Mouse (Mus musculus) erythroblast, embryonic 14.5 days (primary cell): ENCODE results near the gene Srl.

Source experiments
- GATA1 ChIP-seq: IDR thresholded peaks from 2 replicates; pipeline ENCODE4 v1.6.1; 2012; ENCODE audit warnings: low read length, inconsistent platforms, mixed read lengths
- TAL1 ChIP-seq: IDR thresholded peaks from 3 replicates; pipeline ENCODE4 v1.6.1; 2012; ENCODE audit warnings: low read length, inconsistent platforms, mixed read lengths

DNA sequence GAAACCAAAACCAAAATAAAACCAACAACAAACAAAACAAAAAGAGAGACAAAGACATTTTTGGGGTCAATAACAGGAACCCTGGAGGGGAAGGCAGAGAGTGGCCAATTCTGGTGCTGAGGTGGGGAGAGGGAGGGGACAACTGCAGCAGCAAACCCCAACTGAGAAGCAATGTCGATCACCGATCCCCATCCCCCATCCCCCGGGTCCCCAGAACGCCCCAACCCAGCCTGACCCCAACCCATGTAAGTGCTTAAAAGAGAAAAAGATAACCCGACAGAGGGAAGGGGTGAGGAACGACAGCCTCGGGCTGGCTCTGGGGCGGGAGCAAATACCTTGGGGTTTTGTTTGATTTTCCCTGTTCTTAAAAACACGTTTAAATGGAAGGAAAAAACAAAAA is 3.2 kb upstream of the Srl start:
- TF ChIP-seq GATA1 (no peak), TAL1 (no peak)
